Mouse (Mus musculus) myocyte (in vitro differentiated cells): ENCODE measurements around the gene Myo1e. TPM values are rescaled to one million over a fixed set of nuclear protein-coding genes. Genes with fewer than 3 reads are reported as not detected.

Source experiments
- H3K27me3 ChIP-seq: one replicate; pipeline ENCODE4 v1.6.1; 2011; ENCODE audit not compliant: control insufficient read depth, insufficient read depth, insufficient read length
- H3K36me3 ChIP-seq: one replicate; pipeline ENCODE4 v1.6.1; 2011; ENCODE audit not compliant: control insufficient read depth, insufficient read depth
- H3K4me2 ChIP-seq: one replicate; pipeline ENCODE4 v1.6.1; 2011; ENCODE audit warnings: low read depth, control low read depth
- H3K4me3 ChIP-seq: one replicate; pipeline ENCODE4 v1.5.1; 2011; ENCODE audit warnings: mild to moderate bottlenecking, control low read depth, moderate library complexity
- H3K79me2 ChIP-seq: one replicate; pipeline ENCODE4 v1.6.1; 2011; ENCODE audit not compliant: control insufficient read depth, insufficient read depth
- H3ac ChIP-seq: one replicate; pipeline ENCODE4 v1.6.1; 2011; ENCODE audit not compliant: control insufficient read depth, insufficient read length
- CEBPB ChIP-seq: IDR thresholded peaks from 2 replicates; pipeline ENCODE4 v1.6.1; 2011; ENCODE audit warnings: mild to moderate bottlenecking, moderate library complexity; ENCODE audit not compliant: poor library complexity, insufficient read depth, severe bottlenecking
- E2F4 ChIP-seq: IDR thresholded peaks from one replicate; pipeline ENCODE4 v1.6.1; 2011; ENCODE audit warnings: mild to moderate bottlenecking, control low read depth, moderate library complexity; ENCODE audit not compliant: insufficient read depth
- MAX ChIP-seq: IDR thresholded peaks from one replicate; pipeline ENCODE4 v1.6.1; 2011; ENCODE audit warnings: low read depth, mild to moderate bottlenecking, control low read depth
- MYOD1 ChIP-seq, 3 experiments: IDR thresholded peaks; one replicate each; pipeline ENCODE4 v1.6.1; 2011; ENCODE audit warnings: control low read depth in 2 of 3, low read depth in 2 of 3, mild to moderate bottlenecking in 2 of 3, moderate library complexity in 1 of 3; ENCODE audit not compliant: insufficient read length in 2 of 3, control insufficient read depth in 1 of 3
- MYOG ChIP-seq, 3 experiments: IDR thresholded peaks; one replicate each; pipeline ENCODE4 v1.6.1; 2011; ENCODE audit warnings: control low read depth in 2 of 3, low read depth in 2 of 3, mild to moderate bottlenecking in 2 of 3; ENCODE audit not compliant: insufficient read length in 2 of 3, control insufficient read depth in 1 of 3, insufficient read depth in 1 of 3
- POLR2A ChIP-seq: IDR thresholded peaks from one replicate; pipeline ENCODE4 v1.6.1; 2011; ENCODE audit warnings: low read depth, mild to moderate bottlenecking, control low read depth, moderate library complexity; ENCODE audit not compliant: insufficient read length
- POLR2AphosphoS2 ChIP-seq: IDR thresholded peaks from one replicate; pipeline ENCODE4 v1.6.1; 2011; ENCODE audit warnings: low read depth, control low read depth; ENCODE audit not compliant: insufficient read length
- REST ChIP-seq: IDR thresholded peaks from one replicate; pipeline ENCODE4 v1.6.1; 2011; ENCODE audit warnings: mild to moderate bottlenecking, control low read depth, moderate library complexity; ENCODE audit not compliant: insufficient read depth, insufficient read length
- SRF ChIP-seq: IDR thresholded peaks from one replicate; pipeline ENCODE4 v1.6.1; 2011; ENCODE audit warnings: low read depth; ENCODE audit not compliant: control insufficient read depth, insufficient read length
- TCF12 ChIP-seq: IDR thresholded peaks from one replicate; pipeline ENCODE4 v1.6.1; 2011; ENCODE audit warnings: mild to moderate bottlenecking, control low read depth; ENCODE audit not compliant: poor library complexity, insufficient read depth, severe bottlenecking
- TCF3 ChIP-seq: IDR thresholded peaks from one replicate; pipeline ENCODE4 v1.6.1; 2011; ENCODE audit warnings: low read depth, control low read depth; ENCODE audit not compliant: insufficient read length
- USF1 ChIP-seq: IDR thresholded peaks from one replicate; pipeline ENCODE4 v1.6.1; 2011; ENCODE audit warnings: low read depth, mild to moderate bottlenecking, control low read depth, moderate library complexity
- polyA plus RNA-seq: library from polyadenylated mRNA; unstranded; fragments of >200 nt; fragmentation: generic; extraction: Trizol; gene quantifications from one replicate; pipeline ENCODE4 v1.2.1, GENCODE M21; 2012; ENCODE audit warnings: missing spikeins

Gene Myo1e
- polyA plus RNA-seq, 1 experiment: 26.5 TPM

GRCm38 (mm10) chr9:70301598-70301997, 94.4 kb downstream of the Myo1e start:
- Histone ChIP-seq H3K4me3 (no peak overlapping the region), H3K36me3 (peaks cover 34% of the 10 kb centered on the region), H3K79me2 (no peaks in the 10 kb centered on the region), H3K4me2 (no peak overlapping the region), H3K27me3 (no peaks in the 10 kb centered on the region), H3ac (no peak overlapping the region)
- TF ChIP-seq POLR2A: no peak
- no peak for TF ChIP-seq TCF12

DNA sequence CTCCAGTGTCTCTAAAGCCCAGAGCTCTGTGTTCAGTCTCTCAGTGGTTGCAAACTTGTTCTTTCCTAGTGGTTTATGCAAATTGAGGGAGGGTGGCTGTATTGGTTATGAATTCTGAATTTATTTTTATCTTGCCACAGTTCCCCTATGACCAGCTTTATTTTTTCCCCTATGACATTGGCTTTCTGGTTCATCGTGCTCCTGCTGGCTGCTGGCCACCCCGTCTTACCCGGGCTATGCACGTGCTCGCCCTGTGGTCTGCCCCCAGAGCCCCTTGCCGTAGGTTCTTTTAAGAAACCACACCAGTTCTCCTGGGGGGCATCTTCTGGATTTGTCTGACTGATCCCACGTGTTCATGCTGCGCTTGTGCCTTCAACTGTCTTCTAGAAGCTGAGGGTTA, 97.8 kb downstream of the Myo1e start:
- Histone ChIP-seq H3K27me3 (no peaks in the 10 kb centered on the region), H3K4me2 (no peak overlapping the region), H3K79me2 (no peaks in the 10 kb centered on the region), H3K4me3 (no peak overlapping the region), H3ac (no peak overlapping the region), H3K36me3 (peaks cover 34% of the 10 kb centered on the region)
- TF ChIP-seq MAX: no peak
- no peak for TF ChIP-seq SRF
- TF ChIP-seq REST: no peak
- TF ChIP-seq TCF12: no peak
- no peak for TF ChIP-seq POLR2AphosphoS2
- TF ChIP-seq POLR2A: no peak
- no peak for TF ChIP-seq MYOD1 (IDR thresholded peaks at IDR 0.05; ENCODE audit: control insufficient read depth in 1 of 3, insufficient read length in 2 of 3, low read depth in 2 of 3)
- no peak for TF ChIP-seq CEBPB
- TF ChIP-seq USF1: no peak
- no peak for TF ChIP-seq E2F4
- no peak for TF ChIP-seq TCF3
- no peak for TF ChIP-seq MYOG (IDR thresholded peaks at IDR 0.05; ENCODE audit: control insufficient read depth in 1 of 3, insufficient read depth in 1 of 3, insufficient read length in 2 of 3, low read depth in 2 of 3)

DNA sequence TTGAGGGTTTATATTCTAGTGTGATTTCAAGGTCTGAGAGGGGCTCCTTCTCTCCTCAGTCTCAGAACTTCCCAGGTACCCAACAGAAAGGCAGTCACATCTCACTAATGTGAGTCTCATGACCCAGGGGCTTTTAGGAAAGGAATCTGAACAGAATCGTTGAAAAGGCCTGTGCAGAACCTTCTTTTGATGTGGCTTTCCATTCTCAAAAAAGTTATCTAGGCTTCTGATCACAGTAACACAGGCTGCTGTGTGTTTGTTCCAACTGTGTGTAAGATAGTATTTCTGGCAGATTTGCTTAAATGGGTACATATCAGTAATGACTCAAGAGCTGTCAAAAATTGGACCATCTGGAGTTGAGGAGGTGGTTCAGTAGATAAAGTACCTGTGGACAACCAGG, 102.9 kb downstream of the Myo1e start:
- H3K4me3 ChIP-seq: no peak overlapping the region
- H3K79me2 ChIP-seq: no peaks in the 10 kb centered on the region
- H3K36me3 ChIP-seq: peaks cover 14% of the 10 kb centered on the region
- no peaks in the 10 kb centered on the region for H3K27me3 ChIP-seq
- no peak overlapping the region for H3K4me2 ChIP-seq
- no peak overlapping the region for H3ac ChIP-seq
- TF ChIP-seq CEBPB (no peak), MYOG (IDR thresholded peaks at IDR 0.05; ENCODE audit: control insufficient read depth in 1 of 3, insufficient read depth in 1 of 3, insufficient read length in 2 of 3, low read depth in 2 of 3) (no peak), MYOD1 (IDR thresholded peaks at IDR 0.05; ENCODE audit: control insufficient read depth in 1 of 3, insufficient read length in 2 of 3, low read depth in 2 of 3) (no peak), E2F4 (no peak)

GRCm38 (mm10) chr9:70314019-70314418, 106.9 kb downstream of the Myo1e start:
- Histone ChIP-seq H3K4me2 (no peak overlapping the region), H3K36me3 (peaks cover 21% of the 10 kb centered on the region), H3K4me3 (no peak overlapping the region), H3K79me2 (no peaks in the 10 kb centered on the region), H3K27me3 (no peaks in the 10 kb centered on the region), H3ac (no peak overlapping the region)
- no peak for TF ChIP-seq TCF3
- no peak for TF ChIP-seq CEBPB
- TF ChIP-seq SRF: no peak
- TF ChIP-seq USF1: no peak
- TF ChIP-seq TCF12: no peak
- no peak for TF ChIP-seq POLR2AphosphoS2
- no peak for TF ChIP-seq POLR2A
- TF ChIP-seq REST: no peak
- TF ChIP-seq MYOG (IDR thresholded peaks at IDR 0.05; ENCODE audit: control insufficient read depth in 1 of 3, insufficient read depth in 1 of 3, insufficient read length in 2 of 3, low read depth in 2 of 3): no peak
- no peak for TF ChIP-seq MAX
- TF ChIP-seq E2F4: no peak
- no peak for TF ChIP-seq MYOD1 (IDR thresholded peaks at IDR 0.05; ENCODE audit: control insufficient read depth in 1 of 3, insufficient read length in 2 of 3, low read depth in 2 of 3)

DNA sequence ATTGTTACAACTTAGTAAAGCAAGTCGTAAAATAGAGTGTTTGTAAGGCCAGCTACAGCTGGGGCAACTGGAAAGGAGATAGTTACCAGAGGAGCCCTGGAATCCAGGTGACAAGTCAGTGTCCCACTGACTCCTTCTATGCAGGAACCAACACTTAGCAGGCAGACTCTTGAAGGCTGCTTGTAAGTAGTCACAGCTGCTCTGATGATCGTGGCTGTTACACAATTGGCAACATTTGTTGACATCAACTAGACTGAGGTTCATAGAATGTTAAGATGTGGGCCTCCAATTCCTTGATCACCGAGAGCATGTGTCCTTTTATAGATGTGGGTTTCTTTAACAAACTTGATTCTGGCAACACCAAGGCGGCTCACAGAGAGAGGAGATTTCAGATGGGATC, 108.0 kb downstream of the Myo1e start:
- H3K79me2 ChIP-seq: no peaks in the 10 kb centered on the region
- TF ChIP-seq TCF3: no peak
- TF ChIP-seq E2F4: no peak
- no peak for TF ChIP-seq SRF
- peak in 2 of 3 experiments; percentile 14 to 17 for TF ChIP-seq MYOG (IDR thresholded peaks at IDR 0.05; ENCODE audit: control insufficient read depth in 1 of 3, insufficient read depth in 1 of 3, insufficient read length in 2 of 3, low read depth in 2 of 3)
- TF ChIP-seq MYOD1 (IDR thresholded peaks at IDR 0.05; ENCODE audit: control insufficient read depth in 1 of 3, insufficient read length in 2 of 3, low read depth in 2 of 3): peak in 2 of 3 experiments; percentile 44 to 48
- no peak overlapping the region for H3K4me2 ChIP-seq
- no peaks in the 10 kb centered on the region for H3K27me3 ChIP-seq
- no peak overlapping the region for H3ac ChIP-seq
- H3K4me3 ChIP-seq: no peak overlapping the region
- H3K36me3 ChIP-seq: peaks cover 14% of the 10 kb centered on the region
